Comparison of ENCODE assay signal across 1 mouse cellular context in genomic region chr14:55781310-55781709, GRCm38 (mm10).
TF ChIP-seq lines count a peak whose summit lies in the region.

No protein-coding gene starts in this region.

TF ChIP-seq in CH12.LX, 34 proteins besides CTCF, POLR2A, EP300 and RAD21:
- TF ChIP-seq ZKSCAN1 (IDR thresholded peaks at IDR 0.05; ENCODE audit: borderline replicate concordance, low read depth, low read length): no peak
- TF ChIP-seq NRF1 (IDR thresholded peaks at IDR 0.05; ENCODE audit: low read depth, low read length): 0 out of 2 replicates have a peak, but pooled peaks have one; percentile 19
- TF ChIP-seq ZNF384 (IDR thresholded peaks at IDR 0.05; ENCODE audit: low read depth, low read length): 0 out of 2 replicates have a peak, but pooled peaks have one; percentile 7
- peak; percentile 24; the same call in 1 of the 2 replicates for TF ChIP-seq MAFK (IDR thresholded peaks at IDR 0.05; ENCODE audit: insufficient replicate concordance, low read length)
- peak; percentile 89; the same call in 1 of the 2 replicates for TF ChIP-seq NELFE (IDR thresholded peaks at IDR 0.05; ENCODE audit: low read depth, low read length)
- peak; percentile 69 for TF ChIP-seq JUND (conservative IDR thresholded peaks at IDR 0.05; ENCODE audit: low read depth, low read length)
- TF ChIP-seq MAX (IDR thresholded peaks at IDR 0.05; ENCODE audit: low read length): peak; percentile 62
- peak; percentile 83 for TF ChIP-seq SMC3 (IDR thresholded peaks at IDR 0.05; ENCODE audit: low read depth, low read length)
- peak; percentile 65; the same call in 1 of the 2 replicates for TF ChIP-seq MYC (IDR thresholded peaks at IDR 0.05; ENCODE audit: low read depth, low read length)
- TF ChIP-seq TBP (conservative IDR thresholded peaks at IDR 0.05; ENCODE audit: low read depth, low read length): no peak
- 0 out of 2 replicates have a peak, but pooled peaks have one; percentile 16 for TF ChIP-seq TCF12 (IDR thresholded peaks at IDR 0.05; ENCODE audit: low read depth, low read length)
- TF ChIP-seq ELF1 (IDR thresholded peaks at IDR 0.05; ENCODE audit: low read depth, low read length): peak; percentile 42; the same call in 1 of the 2 replicates
- peak; percentile 48; the same call in 1 of the 2 replicates for TF ChIP-seq IRF4 (IDR thresholded peaks at IDR 0.05; ENCODE audit: low read depth, low read length)
- no peak for TF ChIP-seq USF1 (IDR thresholded peaks at IDR 0.05; ENCODE audit: low read depth, low read length)
- no peak for TF ChIP-seq USF2 (conservative IDR thresholded peaks at IDR 0.05; ENCODE audit: low read depth, low read length)
- 0 out of 2 replicates have a peak, but pooled peaks have one; percentile 16 for TF ChIP-seq CHD2 (IDR thresholded peaks at IDR 0.05; ENCODE audit: low read length)
- peak; percentile 53 for TF ChIP-seq ZC3H11A (IDR thresholded peaks at IDR 0.05; ENCODE audit: low read depth, low read length)
- TF ChIP-seq SIN3A (IDR thresholded peaks at IDR 0.05; ENCODE audit: low read length): no peak
